Mouse (Mus musculus) liver, embryonic 13.5 days (tissue): ENCODE measurements around the gene Nrxn1. TPM values are rescaled to one million over a fixed set of nuclear protein-coding genes. Genes with fewer than 3 reads are reported as not detected.

Source experiments
- ATAC-seq: fragments of 200-750 bp; cut with Nextera tagmentation; 2 replicates; pipeline ENCODE4 v1.8.0; 2017; ENCODE audit warnings: low read depth, mild to moderate bottlenecking, moderate number of reproducible peaks, moderate library complexity
- DNase-seq: peaks from one replicate; pipeline ENCODE4 v3.0.0; 2022
- H3K27ac ChIP-seq: fragments of 300-500 bp; sonication (generic); 2 replicates; pipeline ENCODE4 v1.5.1; 2015; ENCODE audit warnings: moderate library complexity, mild to moderate bottlenecking, inconsistent platforms
- H3K27me3 ChIP-seq: fragments of 300-500 bp; sonication (generic); 2 replicates; pipeline ENCODE4 v1.6.1; 2015; ENCODE audit warnings: mild to moderate bottlenecking, inconsistent platforms
- H3K36me3 ChIP-seq: fragments of 300-500 bp; sonication (generic); 2 replicates; pipeline ENCODE4 v1.6.1; 2015; ENCODE audit warnings: mild to moderate bottlenecking, inconsistent platforms
- H3K4me1 ChIP-seq: fragments of 300-500 bp; sonication (generic); replicated peaks from 2 replicates; pipeline ENCODE4 v1.6.1; 2015; ENCODE audit warnings: inconsistent platforms
- H3K4me2 ChIP-seq: fragments of 300-500 bp; sonication (generic); 2 replicates; pipeline ENCODE4 v1.6.1; 2015; ENCODE audit warnings: inconsistent platforms, mild to moderate bottlenecking, moderate library complexity
- H3K4me3 ChIP-seq: fragments of 300-500 bp; sonication (generic); replicated peaks from 2 replicates; pipeline ENCODE4 v1.5.1; 2015; ENCODE audit warnings: mild to moderate bottlenecking, inconsistent platforms
- H3K9ac ChIP-seq: fragments of 300-500 bp; sonication (generic); 2 replicates; pipeline ENCODE4 v1.6.1; 2015; ENCODE audit warnings: mild to moderate bottlenecking, inconsistent platforms
- H3K9me3 ChIP-seq: fragments of 300-500 bp; sonication (generic); replicated peaks from 2 replicates; pipeline ENCODE4 v1.6.1; 2016; ENCODE audit warnings: inconsistent platforms
- WGBS: fragments of 180-500 bp; shearing (Covaris S2); methylation state at CpG from one replicate; pipeline ENCODE4 v1.1.7; 2015; ENCODE audit not compliant: insufficient replicate concordance; 5-methylcytosine and 5-hydroxymethylcytosine counted together
- polyA plus RNA-seq: library from polyadenylated mRNA; unstranded; fragments of >200 nt; fragmentation: Nextera tagmentation; extraction: Ambion mirVana; gene quantifications from 2 replicates; pipeline ENCODE4 v1.2.1, GENCODE M21; 2015

Gene Nrxn1
- polyA plus RNA-seq, 1 experiment from 2014 or later, result 0.51 TPM

GRCm38 (mm10) chr17:90798689-90799088 is 294.2 kb downstream of the Nrxn1 start:
- H3K4me3 ChIP-seq, result no peak overlapping the region
- H3K4me1 ChIP-seq, result no peaks in the 10 kb centered on the region
- no peak overlapping the region for H3K4me2 ChIP-seq
- 36% methylated on average over 2 of the region's 2 CpGs for WGBS
- DNase-seq, result no peak
- H3K36me3 ChIP-seq, result no peaks in the 10 kb centered on the region
- no peak overlapping the region for H3K27ac ChIP-seq
- H3K9ac ChIP-seq, result no peak overlapping the region
- H3K27me3 ChIP-seq, result no peaks in the 10 kb centered on the region
- ATAC-seq, result no peak
- H3K9me3 ChIP-seq, result no peaks in the 10 kb centered on the region

- Histone ChIP-seq H3K9ac (no peak overlapping the region), H3K4me3 (no peak overlapping the region), H3K9me3 (no peaks in the 10 kb centered on the region), H3K4me2 (no peak overlapping the region), H3K27me3 (no peaks in the 10 kb centered on the region), H3K36me3 (no peaks in the 10 kb centered on the region), H3K4me1 (no peaks in the 10 kb centered on the region), H3K27ac (no peak overlapping the region)
- no peak for DNase-seq
- ATAC-seq, result no peak
- 73% methylated on average over 2 of the region's 2 CpGs for WGBS
These were observed 295.1 kb downstream of the Nrxn1 start for GRCm38 (mm10) chr17:90797659-90798288.

- H3K36me3 ChIP-seq, result no peaks in the 10 kb centered on the region
- no peak overlapping the region for H3K9ac ChIP-seq
- ATAC-seq, result no peak
- 60% methylated on average over 2 of the region's 2 CpGs for WGBS
- H3K27me3 ChIP-seq, result no peaks in the 10 kb centered on the region
- no peaks in the 10 kb centered on the region for H3K9me3 ChIP-seq
- no peak overlapping the region for H3K27ac ChIP-seq
- no peak for DNase-seq
- H3K4me2 ChIP-seq, result no peak overlapping the region
- no peaks in the 10 kb centered on the region for H3K4me1 ChIP-seq
- no peak overlapping the region for H3K4me3 ChIP-seq
These were observed 295.9 kb downstream of the Nrxn1 start for GRCm38 (mm10) chr17:90796974-90797373.

- DNase-seq (no peak), ATAC-seq (no peak)
- no peak overlapping the region for H3K27ac ChIP-seq
- H3K4me3 ChIP-seq, result no peak overlapping the region
- no peaks in the 10 kb centered on the region for H3K27me3 ChIP-seq
- H3K4me1 ChIP-seq, result no peaks in the 10 kb centered on the region
- 71% methylated on average over 3 of the region's 3 CpGs for WGBS
- no peak overlapping the region for H3K9ac ChIP-seq
- no peak overlapping the region for H3K4me2 ChIP-seq
- no peaks in the 10 kb centered on the region for H3K36me3 ChIP-seq
- no peaks in the 10 kb centered on the region for H3K9me3 ChIP-seq
These were observed 304.3 kb downstream of the Nrxn1 start for GRCm38 (mm10) chr17:90788491-90789127.

- ATAC-seq, result no peak
- 42% methylated on average over 1 of the region's 1 CpGs for WGBS
- Histone ChIP-seq H3K9me3 (no peaks in the 10 kb centered on the region), H3K4me2 (no peak overlapping the region), H3K27ac (no peak overlapping the region), H3K36me3 (no peaks in the 10 kb centered on the region), H3K27me3 (no peaks in the 10 kb centered on the region), H3K4me3 (no peak overlapping the region), H3K9ac (no peak overlapping the region), H3K4me1 (no peaks in the 10 kb centered on the region)
- no peak for DNase-seq
These were observed 304.8 kb downstream of the Nrxn1 start for GRCm38 (mm10) chr17:90788040-90788439.

- no peak overlapping the region for H3K9ac ChIP-seq
- H3K36me3 ChIP-seq, result no peaks in the 10 kb centered on the region
- no peak overlapping the region for H3K4me3 ChIP-seq
- 48% methylated on average over 5 of the region's 5 CpGs for WGBS
- H3K27ac ChIP-seq, result no peak overlapping the region
- H3K9me3 ChIP-seq, result no peaks in the 10 kb centered on the region
- ATAC-seq (no peak), DNase-seq (no peak)
- H3K4me1 ChIP-seq, result no peaks in the 10 kb centered on the region
- no peak overlapping the region for H3K4me2 ChIP-seq
- H3K27me3 ChIP-seq, result no peaks in the 10 kb centered on the region
These were observed 305.6 kb downstream of the Nrxn1 start for GRCm38 (mm10) chr17:90787121-90787788.

GRCm38 (mm10) chr17:90780481-90780880 is 312.4 kb downstream of the Nrxn1 start:
- H3K9me3 ChIP-seq, result no peaks in the 10 kb centered on the region
- 72% methylated on average over 1 of the region's 1 CpGs for WGBS
- ATAC-seq, result no peak

GRCm38 (mm10) chr17:90775397-90775796 is 317.5 kb downstream of the Nrxn1 start:
- H3K27me3 ChIP-seq, result no peaks in the 10 kb centered on the region
- H3K4me3 ChIP-seq, result no peak overlapping the region
- ATAC-seq, result no peak
- no peak overlapping the region for H3K4me2 ChIP-seq
- 75% methylated on average over 3 of the region's 3 CpGs for WGBS
- no peak overlapping the region for H3K27ac ChIP-seq
- no peak for DNase-seq
- no peaks in the 10 kb centered on the region for H3K9me3 ChIP-seq
- no peaks in the 10 kb centered on the region for H3K4me1 ChIP-seq
- no peak overlapping the region for H3K9ac ChIP-seq
- no peaks in the 10 kb centered on the region for H3K36me3 ChIP-seq

More at GRCm38 (mm10) chr17:90780481-90780880, 312.4 kb downstream of the Nrxn1 start:
- Histone ChIP-seq H3K4me2 (no peak overlapping the region), H3K4me1 (no peaks in the 10 kb centered on the region), H3K27ac (no peak overlapping the region), H3K36me3 (no peaks in the 10 kb centered on the region), H3K4me3 (no peak overlapping the region), H3K27me3 (no peaks in the 10 kb centered on the region), H3K9ac (no peak overlapping the region)
- no peak for DNase-seq

GRCm38 (mm10) chr17:90773233-90773632 is 319.6 kb downstream of the Nrxn1 start:
- 70% methylated on average over 3 of the region's 3 CpGs for WGBS
- Histone ChIP-seq H3K27me3 (no peaks in the 10 kb centered on the region), H3K36me3 (no peaks in the 10 kb centered on the region), H3K9me3 (no peaks in the 10 kb centered on the region), H3K4me2 (no peak overlapping the region), H3K27ac (no peak overlapping the region), H3K4me1 (no peaks in the 10 kb centered on the region), H3K9ac (no peak overlapping the region), H3K4me3 (no peak overlapping the region)
- ATAC-seq (no peak), DNase-seq (no peak)

GRCm38 (mm10) chr17:90768216-90768615 is 324.7 kb downstream of the Nrxn1 start:
- DNase-seq (no peak), ATAC-seq (no peak)
- H3K9ac ChIP-seq, result no peak overlapping the region
- no peak overlapping the region for H3K4me3 ChIP-seq
- 28% methylated on average over 1 of the region's 1 CpGs for WGBS
- H3K9me3 ChIP-seq, result no peaks in the 10 kb centered on the region
- H3K4me1 ChIP-seq, result no peaks in the 10 kb centered on the region
- no peak overlapping the region for H3K27ac ChIP-seq
- H3K4me2 ChIP-seq, result no peak overlapping the region
- H3K27me3 ChIP-seq, result no peaks in the 10 kb centered on the region
- no peaks in the 10 kb centered on the region for H3K36me3 ChIP-seq

- ATAC-seq (no peak), DNase-seq (no peak)
- H3K9me3 ChIP-seq, result no peaks in the 10 kb centered on the region
- H3K36me3 ChIP-seq, result no peaks in the 10 kb centered on the region
- H3K27ac ChIP-seq, result no peak overlapping the region
- no peak overlapping the region for H3K9ac ChIP-seq
- 44% methylated on average over 3 of the region's 3 CpGs for WGBS
- H3K4me1 ChIP-seq, result no peaks in the 10 kb centered on the region
- no peak overlapping the region for H3K4me2 ChIP-seq
- no peaks in the 10 kb centered on the region for H3K27me3 ChIP-seq
- H3K4me3 ChIP-seq, result no peak overlapping the region
These were observed 365.7 kb downstream of the Nrxn1 start for GRCm38 (mm10) chr17:90727124-90727523.
